Mouse (Mus musculus) E14TG2a.4 (cell line): ENCODE measurements around the gene Tub.

Source experiments
- CTCF ChIP-seq: conservative IDR thresholded peaks from 2 replicates; pipeline ENCODE4 v1.5.1; 2014; ENCODE audit warnings: low read length
- NANOG ChIP-seq: IDR thresholded peaks from 2 replicates; pipeline ENCODE4 v1.6.1; 2014; ENCODE audit warnings: borderline replicate concordance, low read length, mixed read lengths

DNA sequence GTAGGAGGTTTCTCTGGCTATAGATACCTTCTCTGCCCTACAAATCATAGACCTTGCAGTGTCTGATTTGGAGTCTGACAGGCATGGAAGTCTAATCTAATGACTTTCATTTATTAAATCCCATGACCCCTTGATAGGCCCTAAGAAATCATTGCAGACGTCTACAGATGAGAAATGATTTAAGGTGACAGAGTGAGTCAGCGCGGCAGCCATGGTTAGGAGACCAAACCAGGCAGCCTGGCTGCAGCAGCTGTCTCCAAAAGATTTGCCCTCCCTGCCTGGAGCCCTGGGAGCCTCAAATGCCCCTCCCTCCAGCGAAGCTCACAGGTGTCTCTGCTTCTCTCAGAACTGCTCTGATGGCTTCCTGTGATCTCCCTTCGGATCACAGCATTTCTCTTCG lies 46.0 kb downstream of the Tub start:
- TF ChIP-seq CTCF (no peak), NANOG (no peak)
